Mouse (Mus musculus) CH12.LX (cell line): Measurements from ENCODE around the gene Atg16l2. TPM values are rescaled to one million over a fixed set of nuclear protein-coding genes. Genes with fewer than 3 reads are reported as not detected.

Experiments used
- DNase-seq: peaks from one replicate; pipeline ENCODE4 v3.0.0-alpha.2; 2013; ENCODE audit errors: extremely low read depth
- H3K27ac ChIP-seq: 2 replicates; pipeline ENCODE4 v1.5.1; 2012; ENCODE audit warnings: low read depth, mild to moderate bottlenecking, control low read depth, moderate library complexity; ENCODE audit not compliant: insufficient read depth
- H3K27me3 ChIP-seq: replicated peaks from 2 replicates; pipeline ENCODE3; 2012; ENCODE audit warnings: inconsistent platforms
- H3K36me3 ChIP-seq, 2 experiments: replicated peaks in 1 of 2; 2 replicates each; pipeline versions ENCODE3 to v1.6.1; 2012; ENCODE audit warnings: inconsistent platforms in 1 of 2, low read length in 1 of 2, mild to moderate bottlenecking in 1 of 2, mixed read lengths in 1 of 2, moderate library complexity in 1 of 2; ENCODE audit not compliant: control insufficient read depth in 1 of 2, insufficient read depth in 1 of 2
- H3K4me1 ChIP-seq, 2 experiments: 2 replicates each; pipeline ENCODE4 v1.6.1; 2012; ENCODE audit warnings: inconsistent platforms in 1 of 2, moderate library complexity in 1 of 2; ENCODE audit not compliant: insufficient read depth in 2 of 2, control insufficient read depth in 1 of 2
- H3K4me2 ChIP-seq: 2 replicates; pipeline ENCODE4 v1.6.1; 2012; ENCODE audit warnings: low read depth, mild to moderate bottlenecking, control low read depth; ENCODE audit not compliant: poor library complexity, insufficient read depth, severe bottlenecking
- H3K4me3 ChIP-seq, 3 experiments: fragments of 150-350 bp in 1 of 3; sonication (generic) in 1 of 3; replicated peaks in 1 of 3; 2 replicates each; pipeline versions ENCODE3 to v1.5.1; 2011 to 2012; ENCODE audit warnings: low read depth in 2 of 3, low read length in 2 of 3, mild to moderate bottlenecking in 2 of 3, moderate library complexity in 2 of 3, control low read depth in 1 of 3, improper control_type of control experiment in 1 of 3, inconsistent platforms in 1 of 3, mixed read lengths in 1 of 3; ENCODE audit not compliant: poor library complexity in 1 of 3
- H3K79me2 ChIP-seq: replicated peaks from 2 replicates; pipeline ENCODE4 v1.6.1; 2012; ENCODE audit warnings: mild to moderate bottlenecking, moderate library complexity; ENCODE audit not compliant: control insufficient read depth, poor library complexity, insufficient read depth, severe bottlenecking; ENCODE audit errors: extremely low read depth
- H3K9ac ChIP-seq: 2 replicates; pipeline ENCODE4 v1.6.1; 2012; ENCODE audit warnings: low read depth, mild to moderate bottlenecking, control low read depth, moderate library complexity; ENCODE audit not compliant: insufficient read depth
- H3K9me3 ChIP-seq: replicated peaks from 2 replicates; pipeline ENCODE3; 2012; ENCODE audit warnings: low read length, inconsistent platforms, mixed read lengths
- CHD1 ChIP-seq: IDR thresholded peaks from 2 replicates; pipeline ENCODE4 v1.6.1; 2012; ENCODE audit warnings: low read depth, low read length, improper control_type of control experiment, inconsistent platforms
- E2F4 ChIP-seq: IDR thresholded peaks from 2 replicates; pipeline ENCODE4 v1.6.1; 2011; ENCODE audit warnings: low read depth, low read length, improper control_type of control experiment; ENCODE audit not compliant: insufficient replicate concordance
- EP300 ChIP-seq: IDR thresholded peaks from 2 replicates; pipeline ENCODE4 v1.6.1; 2011; ENCODE audit warnings: low read length, improper control_type of control experiment
- ETS1 ChIP-seq: conservative IDR thresholded peaks from 2 replicates; pipeline ENCODE4 v1.6.1; 2012; ENCODE audit warnings: low read depth, mild to moderate bottlenecking, inconsistent platforms, low read length, improper control_type of control experiment, moderate library complexity
- GABPA ChIP-seq: IDR thresholded peaks from 2 replicates; pipeline ENCODE4 v1.6.1; 2012; ENCODE audit warnings: low read depth, low read length, improper control_type of control experiment, inconsistent platforms; ENCODE audit not compliant: insufficient replicate concordance
- IRF4 ChIP-seq: IDR thresholded peaks from 2 replicates; pipeline ENCODE4 v1.6.1; 2014; ENCODE audit warnings: low read depth, mild to moderate bottlenecking, inconsistent platforms, low read length, improper control_type of control experiment
- JUN ChIP-seq: IDR thresholded peaks from 2 replicates; pipeline ENCODE4 v1.6.1; 2011; ENCODE audit warnings: low read depth, mild to moderate bottlenecking, low read length, improper control_type of control experiment, moderate library complexity; ENCODE audit not compliant: insufficient read depth
- JUND ChIP-seq: conservative IDR thresholded peaks from 2 replicates; pipeline ENCODE4 v1.6.1; 2011; ENCODE audit warnings: low read depth, low read length, improper control_type of control experiment
- MYC ChIP-seq: IDR thresholded peaks from 2 replicates; pipeline ENCODE4 v1.6.1; 2011; ENCODE audit warnings: low read depth, mild to moderate bottlenecking, improper control_type of control experiment, low read length
- NELFE ChIP-seq: IDR thresholded peaks from 2 replicates; pipeline ENCODE4 v1.6.1; 2011; ENCODE audit warnings: low read depth, low read length, improper control_type of control experiment
- RAD21 ChIP-seq: IDR thresholded peaks from 2 replicates; pipeline ENCODE4 v1.6.1; 2011; ENCODE audit warnings: low read depth, mild to moderate bottlenecking, low read length, improper control_type of control experiment, moderate library complexity
- SIN3A ChIP-seq: IDR thresholded peaks from 2 replicates; pipeline ENCODE4 v1.6.1; 2012; ENCODE audit warnings: low read length, improper control_type of control experiment, inconsistent platforms
- SMC3 ChIP-seq: IDR thresholded peaks from 2 replicates; pipeline ENCODE4 v1.6.1; 2011; ENCODE audit warnings: low read depth, low read length, improper control_type of control experiment
- USF2 ChIP-seq: conservative IDR thresholded peaks from 2 replicates; pipeline ENCODE4 v1.6.1; 2011; ENCODE audit warnings: low read depth, low read length, improper control_type of control experiment
- ZNF384 ChIP-seq: IDR thresholded peaks from 2 replicates; pipeline ENCODE4 v1.6.1; 2012; ENCODE audit warnings: low read depth, low read length, improper control_type of control experiment, inconsistent platforms
- dilution Hi-C: fragments of 300-500 bp; cut with MboI; formaldehyde crosslinking; loops from 2 replicates; pipeline ENCODE4 v1.14.3; 2020; ENCODE audit warnings: low sequenced_read_pairs; ENCODE audit not compliant: extremely low pct_unique_long_range_greater_than_20kb, extremely low pct_ligation_motif_present
- in situ Hi-C: fragments of 300-500 bp; cut with MboI; formaldehyde crosslinking; loops from 3 replicates; pipeline ENCODE4 v1.14.3; 2019; ENCODE audit warnings: low sequenced_read_pairs, low pct_ligation_motif_present, low pct_unique_long_range_greater_than_20kb, mixed read lengths
- polyA plus RNA-seq: library from polyadenylated mRNA; unstranded; fragments of >175 nt; gene quantifications from 2 replicates; pipeline ENCODE4 v1.2.1, GENCODE M21; 2012; ENCODE audit warnings: low read depth; ENCODE audit not compliant: insufficient read length
- total RNA-seq, 2 experiments: library from RNA; depleted of rRNA; stranded (reverse); fragments of 300-350 nt in 1 of 2; fragments of >200 nt in 1 of 2; gene quantifications; 2 replicates each; pipeline ENCODE4 v1.2.3; 2012 to 2014

Atg16l2 gene
- total and polyA plus RNA-seq, 3 experiments = 12.7 to 43.8 (median 15.4) TPM

- Histone ChIP-seq H3K9ac (no peak overlapping the region), H3K4me1 (peaks cover 8 to 75% of the 10 kb centered on the region in 2 experiments), H3K27ac (no peak overlapping the region), H3K36me3 (peaks cover 0 to 29% of the 10 kb centered on the region in 2 experiments), H3K4me2 (no peak overlapping the region), H3K27me3 (no peaks in the 10 kb centered on the region), H3K4me3 (no peak overlapping the region), H3K9me3 (no peaks in the 10 kb centered on the region), H3K79me2 (no peaks in the 10 kb centered on the region; the same call in 1 of the 2 replicates)
- in situ Hi-C loops = loop anchor here (5.0 kb wide), 1 partner anchor 33 kb away; the partner anchor contains the start of gene Stard10
- dilution Hi-C loops = no loop called here
- TF ChIP-seq EP300 (no peak), JUN (no peak), IRF4 (no peak), USF2 (no peak), E2F4 (no peak), ETS1 (no peak), SMC3 (no peak), ZNF384 (no peak), NELFE (no peak), GABPA (no peak), RAD21 (no peak), JUND (no peak), CHD1 (no peak)
- no peak for DNase-seq
Observed at GRCm38 (mm10) chr7:101349861-101350260, 47.8 kb upstream of the Atg16l2 start.

GRCm38 (mm10) chr7:101348312-101348711 is 46.3 kb upstream of the Atg16l2 start:
- no peak for DNase-seq
- peaks cover 0 to 25% of the 10 kb centered on the region in 2 experiments for H3K36me3 ChIP-seq
- no peak overlapping the region for H3K27ac ChIP-seq
- no peaks in the 10 kb centered on the region for H3K27me3 ChIP-seq
- H3K4me2 ChIP-seq = peak overlapping the region; percentile 83
- peak overlapping the region; percentile 61 for H3K9ac ChIP-seq
- H3K9me3 ChIP-seq = no peaks in the 10 kb centered on the region
- peak overlapping the region; percentile 75 to 84 (median 79) for H3K4me3 ChIP-seq
- no peaks in the 10 kb centered on the region; the same call in 1 of the 2 replicates for H3K79me2 ChIP-seq
- dilution Hi-C loops = no loop called here
- no peak for TF ChIP-seq MYC
- peak; percentile 19; the same call in 1 of the 2 replicates for TF ChIP-seq SIN3A
- peaks cover 11 to 64% of the 10 kb centered on the region in 2 experiments for H3K4me1 ChIP-seq
- in situ Hi-C loops = no loop called here
